Mouse (Mus musculus) cerebellum, adult 11-12 months (tissue): Measurements from ENCODE around the gene Klc1.
A peak's percentile ranks its signal among the peaks of the same experiment; 100 is the strongest.

Source experiments
- DNase-seq: peaks from one replicate; pipeline ENCODE4 v3.0.0; 2022

Klc1 gene

GRCm38 (mm10) chr12:111774845-111775244 is 16.2 kb downstream of the Klc1 start:
- no peak for DNase-seq

- no peak for DNase-seq
Observed at GRCm38 (mm10) chr12:111777919-111778318, 19.3 kb downstream of the Klc1 start.

GRCm38 (mm10) chr12:111779544-111779943 is 20.9 kb downstream of the Klc1 start:
- no peak for DNase-seq

GRCm38 (mm10) chr12:111785174-111785573 is 26.5 kb downstream of the Klc1 start:
- no peak for DNase-seq

GRCm38 (mm10) chr12:111787015-111787414 is 28.4 kb downstream of the Klc1 start:
- DNase-seq = no peak

GRCm38 (mm10) chr12:111790090-111790489 is 31.4 kb downstream of the Klc1 start:
- no peak for DNase-seq

- DNase-seq = no peak
Observed at GRCm38 (mm10) chr12:111790631-111791030, 32.0 kb downstream of the Klc1 start.

GRCm38 (mm10) chr12:111791474-111792104 is 32.9 kb downstream of the Klc1 start:
- no peak for DNase-seq

GRCm38 (mm10) chr12:111794102-111794501 is 35.5 kb downstream of the Klc1 start:
- DNase-seq = peak; percentile 54

- DNase-seq = no peak
Observed at GRCm38 (mm10) chr12:111794526-111795179, 36.0 kb downstream of the Klc1 start.

- DNase-seq = peak; percentile 73
Observed at GRCm38 (mm10) chr12:111795180-111795895, 36.7 kb downstream of the Klc1 start.

- no peak for DNase-seq
Observed at GRCm38 (mm10) chr12:111797251-111797650, 38.6 kb downstream of the Klc1 start.

- no peak for DNase-seq
Observed at GRCm38 (mm10) chr12:111798493-111798892, 39.8 kb downstream of the Klc1 start.

GRCm38 (mm10) chr12:111800459-111801183 is 42.0 kb downstream of the Klc1 start:
- DNase-seq = no peak

GRCm38 (mm10) chr12:111803538-111803937 is 44.9 kb downstream of the Klc1 start:
- DNase-seq = no peak

- no peak for DNase-seq
Observed at GRCm38 (mm10) chr12:111808775-111809174, 50.1 kb downstream of the Klc1 start.

GRCm38 (mm10) chr12:111809762-111810161 is 51.1 kb downstream of the Klc1 start:
- DNase-seq = peak; percentile 83

- DNase-seq = peak; percentile 54
Observed at GRCm38 (mm10) chr12:111812075-111812474, 53.4 kb downstream of the Klc1 start.

GRCm38 (mm10) chr12:111812611-111813010 is 54.0 kb downstream of the Klc1 start:
- peak; percentile 58 for DNase-seq

GRCm38 (mm10) chr12:111813111-111813765 is 54.6 kb downstream of the Klc1 start:
- DNase-seq = peak; percentile 66

- DNase-seq = peak; percentile 99
Observed at GRCm38 (mm10) chr12:111813766-111814617, 55.3 kb downstream of the Klc1 start, which contains the start of the genes Xrcc3 and Zfyve21. TSS of gene Xrcc3 (minus strand) at chr12:111813873. TSS of gene Zfyve21 (plus strand) at chr12:111814170.
